Mouse (Mus musculus) left cerebral cortex, adult 8-10 months (tissue): ENCODE measurements around the gene Ruvbl1. TPM values are rescaled to one million over a fixed set of nuclear protein-coding genes. Genes with fewer than 3 reads are reported as not detected.
A peak's percentile ranks its signal among the peaks of the same experiment; 100 is the strongest.

Experiments
- DNase-seq, 2 experiments: peaks; one replicate each; pipeline ENCODE4 v3.0.0; 2022; ENCODE audit warnings: low spot score in 2 of 2
- total RNA-seq, 4 experiments: library from RNA; stranded (reverse); gene quantifications; 2 replicates each; pipeline ENCODE4 v1.2.4; 2022

The Ruvbl1 gene
- total RNA-seq, 4 experiments from 2014 or later: 36.1 to 41.9 (median 40.9) TPM

- DNase-seq: no peak
Observed at GRCm38 (mm10) chr6:88493712-88494111, 28.5 kb downstream of the Ruvbl1 start.

DNA sequence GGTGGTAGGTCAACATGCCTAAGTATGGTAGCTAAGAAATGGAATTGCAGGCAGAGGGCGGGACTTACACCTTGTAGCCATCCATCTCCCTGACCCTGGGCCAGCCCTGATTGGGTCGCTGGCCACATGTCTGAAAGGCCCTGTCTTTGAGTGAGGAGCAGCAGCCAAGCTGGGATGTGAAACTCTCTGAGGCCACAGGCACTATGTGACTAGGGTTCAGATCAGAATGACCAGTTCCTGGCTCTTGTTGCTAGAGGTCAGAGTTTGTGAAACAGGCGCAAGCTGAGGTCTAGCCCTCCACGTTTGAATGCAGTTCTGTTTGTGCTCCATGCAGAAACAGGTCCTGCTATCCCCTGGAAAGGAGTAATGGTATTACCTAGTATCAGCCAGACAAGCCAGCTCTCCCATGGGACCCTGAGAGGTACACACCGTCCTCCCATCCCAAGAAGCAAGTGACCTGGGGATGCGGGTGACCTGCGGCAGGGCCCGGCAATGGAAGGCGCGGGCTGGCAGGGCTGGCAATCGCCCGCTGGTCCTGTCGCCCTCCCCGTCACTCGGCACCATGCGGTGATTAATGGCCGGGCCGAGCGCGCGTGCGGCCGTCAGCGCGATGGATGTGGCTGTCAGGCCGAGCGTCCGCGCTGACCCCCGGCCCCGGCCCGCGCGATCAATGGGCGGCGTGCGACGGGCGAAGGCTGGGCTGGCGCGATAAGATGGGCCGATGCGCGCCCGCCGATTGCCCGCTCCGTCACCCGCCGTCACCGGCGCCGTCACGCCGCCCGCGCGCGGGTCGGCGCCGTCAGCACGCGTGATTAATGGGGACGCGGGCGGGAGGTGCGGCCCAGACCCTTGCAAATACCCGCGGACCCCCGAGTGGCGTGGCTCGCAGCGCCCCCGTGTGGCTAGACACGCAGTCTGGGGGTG, 34.5 kb downstream of the Ruvbl1 start:
- DNase-seq: peak in 1 of 2 experiments; percentile 56

DNA sequence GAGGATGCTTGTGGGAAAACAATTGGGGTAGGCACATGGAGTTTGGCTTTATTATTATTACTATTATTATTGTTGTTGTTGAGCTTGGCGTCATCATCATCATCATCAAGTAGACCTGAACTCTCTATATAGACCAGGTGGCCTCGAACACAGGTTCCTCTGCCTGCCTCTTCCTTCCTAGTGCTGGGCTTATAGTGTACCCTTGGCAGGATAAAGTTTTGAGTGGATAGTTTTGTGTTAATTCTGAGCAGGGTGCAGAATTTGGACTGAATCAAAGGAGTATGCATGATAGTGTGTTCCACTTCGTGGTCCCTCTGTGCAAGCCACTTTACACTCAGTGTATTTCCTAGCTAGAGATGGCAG, 35.2 kb downstream of the Ruvbl1 start:
- no peak for DNase-seq

- no peak for DNase-seq
Observed at GRCm38 (mm10) chr6:88502030-88502970, 37.1 kb downstream of the Ruvbl1 start.

DNA sequence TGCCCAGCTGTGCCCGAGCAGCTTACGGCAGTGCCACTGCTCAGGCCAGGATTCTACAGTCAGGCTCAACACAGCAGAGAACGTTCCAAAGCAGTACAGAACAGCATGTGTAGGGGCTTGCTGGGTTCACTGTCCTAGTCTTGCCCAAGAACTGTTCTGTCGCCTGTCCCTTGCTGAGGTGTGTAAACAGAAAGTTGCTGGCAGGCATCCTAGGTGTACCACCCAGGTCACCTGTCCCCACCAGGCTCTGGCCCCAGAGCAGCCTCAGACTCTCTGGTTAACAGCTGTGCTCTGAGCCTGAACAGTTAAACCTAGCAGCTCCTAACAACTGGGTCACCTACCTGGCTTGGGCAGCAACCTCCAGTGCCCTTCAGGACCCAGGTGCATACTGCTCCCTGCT, 37.8 kb downstream of the Ruvbl1 start:
- no peak for DNase-seq

- no peak for DNase-seq
Observed at GRCm38 (mm10) chr6:88513984-88514383, 48.8 kb downstream of the Ruvbl1 start.

DNA sequence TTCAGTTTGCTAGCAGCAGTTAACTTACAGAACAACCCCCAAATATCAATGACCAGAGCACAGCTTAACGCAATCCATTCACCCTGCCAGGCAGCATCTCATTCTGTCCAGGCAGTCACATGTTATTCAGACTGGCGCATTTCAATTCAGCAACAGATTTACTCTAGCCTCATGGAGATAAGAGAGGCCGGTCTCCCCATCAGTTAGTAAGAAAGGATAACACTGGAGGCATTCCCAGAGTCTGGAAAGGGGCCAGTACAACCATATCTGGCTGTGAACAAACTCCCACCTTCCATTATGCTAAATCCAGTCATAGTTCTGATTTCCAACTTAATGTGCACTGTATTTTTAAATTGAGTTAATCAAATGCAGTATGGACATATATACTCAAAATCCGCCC, 49.3 kb downstream of the Ruvbl1 start:
- DNase-seq: no peak

DNA sequence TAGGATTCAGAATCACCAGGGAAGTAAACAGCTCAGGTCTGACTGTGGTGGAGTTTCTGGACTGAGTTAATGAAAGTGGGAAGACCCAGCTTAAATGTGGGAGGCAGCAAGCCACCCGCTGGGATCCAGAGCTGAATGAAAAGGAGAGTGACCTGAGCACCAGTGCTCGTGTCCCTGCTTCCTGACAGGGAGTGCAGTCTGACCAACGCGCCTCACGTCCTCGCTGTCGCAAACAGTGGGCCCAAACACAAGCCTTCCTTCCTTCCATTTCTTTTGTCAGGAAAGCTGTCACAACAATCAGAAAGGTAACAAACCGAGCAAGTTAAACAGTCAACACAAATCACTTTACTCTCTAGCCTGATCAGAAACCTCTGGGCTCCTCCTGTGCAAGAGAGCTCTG, 50.8 kb downstream of the Ruvbl1 start:
- DNase-seq: no peak

DNA sequence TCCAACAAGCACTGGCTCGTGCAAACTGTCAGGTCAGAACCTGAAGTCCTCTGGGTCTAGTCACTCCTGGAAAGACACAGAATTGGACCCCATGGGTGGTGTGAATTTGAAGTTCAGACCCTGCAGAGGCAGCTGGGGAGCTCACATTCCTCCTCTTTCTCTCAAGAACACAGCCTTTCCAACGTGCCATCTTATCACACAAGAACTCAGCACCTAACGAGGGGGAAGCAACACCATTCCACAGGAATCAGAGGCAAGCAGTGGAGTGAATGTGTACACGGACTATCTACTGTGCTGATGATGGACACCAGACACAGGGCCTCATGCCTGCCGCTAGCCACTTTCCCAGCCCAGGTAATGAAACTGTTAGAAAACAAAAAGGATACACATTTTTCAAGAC, 51.5 kb downstream of the Ruvbl1 start:
- no peak for DNase-seq

DNA sequence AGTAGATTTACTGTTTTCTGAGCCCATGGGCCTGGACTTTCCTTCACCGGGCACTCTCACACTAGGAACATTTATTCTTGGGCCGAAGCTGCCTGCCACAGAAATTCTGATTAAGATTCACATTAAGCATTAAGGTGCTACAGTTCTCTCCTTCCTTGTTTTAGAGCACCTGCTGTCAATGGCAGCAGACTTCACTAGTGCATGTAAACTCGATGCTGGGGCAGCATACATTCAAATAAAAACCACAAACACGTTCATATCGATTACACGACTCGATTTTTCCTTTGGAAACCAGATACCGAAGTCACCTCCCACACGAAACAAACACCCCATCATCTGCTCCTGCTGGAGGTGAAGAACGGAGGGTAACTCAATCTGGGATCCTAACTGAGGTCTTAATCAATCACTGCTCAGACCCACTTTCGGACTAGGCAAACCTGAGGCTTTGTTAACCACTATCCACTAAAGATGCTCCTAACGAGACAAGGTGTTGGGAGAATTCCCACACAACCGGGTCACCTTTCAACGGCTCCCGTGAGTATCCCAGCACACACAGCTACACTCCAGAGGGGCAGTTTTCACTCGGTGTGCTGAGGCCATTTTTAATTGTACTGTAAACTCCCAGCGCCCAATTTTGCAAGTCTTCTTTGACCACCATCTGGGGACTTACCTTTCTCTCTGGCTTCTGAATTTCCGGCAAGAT, 52.6 kb downstream of the Ruvbl1 start:
- DNase-seq: no peak

DNA sequence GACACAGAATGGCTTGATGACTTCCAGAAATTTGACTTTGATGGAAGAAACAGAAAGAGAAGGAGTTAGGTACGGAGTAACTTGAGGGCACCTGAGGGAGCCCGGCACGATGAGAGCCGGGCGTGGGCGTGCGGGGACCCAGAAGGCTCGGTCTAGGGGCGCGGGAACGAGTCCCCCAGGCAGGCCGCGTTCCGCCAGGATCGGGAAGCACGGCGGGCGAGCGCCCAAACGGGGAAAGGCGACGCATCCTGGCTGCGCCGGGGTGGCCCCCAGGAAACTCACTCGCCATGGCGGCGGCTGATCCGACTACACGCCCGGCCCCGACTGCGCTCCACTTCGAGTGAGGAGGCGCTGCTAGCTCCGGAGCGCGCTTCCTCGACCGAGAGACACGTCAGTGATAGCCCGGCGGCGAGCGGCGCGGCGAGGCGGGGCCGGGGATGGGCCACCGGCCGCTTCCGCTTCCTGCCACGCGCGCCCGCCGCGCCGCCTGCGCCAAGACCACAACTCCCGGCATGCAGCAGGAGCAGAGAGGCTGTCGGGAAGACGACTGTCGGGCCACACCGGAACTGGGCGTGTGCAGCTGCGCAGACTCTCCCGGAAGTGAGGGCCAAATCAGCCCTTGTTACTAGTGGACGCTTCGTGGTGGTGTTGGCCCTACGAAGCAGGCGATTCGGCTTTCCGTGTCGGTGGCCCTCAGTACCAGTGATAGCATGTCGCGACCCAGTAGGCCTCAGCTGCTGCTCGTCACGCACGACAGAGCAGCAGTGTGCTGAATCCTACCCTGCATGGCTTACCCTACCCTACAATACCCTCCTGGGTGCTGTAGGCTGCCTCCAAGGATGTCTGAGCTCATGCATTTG, 53.4 kb downstream of the Ruvbl1 start, which contains the start of gene Sec61a1:
Gene Sec61a1, minus strand, starts transcription at position 502 of the 860 bp plus-strand sequence.
- peak; percentile 81 to 96 for DNase-seq

GRCm38 (mm10) chr6:88521821-88522220, 56.6 kb downstream of the Ruvbl1 start:
- DNase-seq: peak in 1 of 2 experiments; percentile 81

DNA sequence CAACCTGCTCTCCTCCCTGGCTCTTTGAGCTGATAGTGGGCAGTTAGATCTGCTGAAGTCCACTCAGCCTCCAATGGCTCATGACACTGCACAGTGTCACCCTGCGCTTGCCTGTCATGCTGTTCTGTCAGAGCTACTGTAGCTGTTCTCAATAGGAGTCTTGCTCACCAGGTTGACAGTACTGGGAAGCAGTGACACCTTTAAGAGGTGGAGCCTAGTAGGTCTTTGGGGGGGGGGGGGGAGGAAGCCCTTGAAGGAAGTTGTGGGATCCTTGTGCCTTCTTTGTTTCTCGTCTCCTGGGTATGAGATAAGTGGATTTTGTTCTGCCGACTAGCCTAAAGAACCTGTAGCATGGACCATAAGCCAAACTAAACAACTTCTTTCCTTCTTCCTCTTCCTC, 57.4 kb downstream of the Ruvbl1 start:
- DNase-seq: no peak

DNA sequence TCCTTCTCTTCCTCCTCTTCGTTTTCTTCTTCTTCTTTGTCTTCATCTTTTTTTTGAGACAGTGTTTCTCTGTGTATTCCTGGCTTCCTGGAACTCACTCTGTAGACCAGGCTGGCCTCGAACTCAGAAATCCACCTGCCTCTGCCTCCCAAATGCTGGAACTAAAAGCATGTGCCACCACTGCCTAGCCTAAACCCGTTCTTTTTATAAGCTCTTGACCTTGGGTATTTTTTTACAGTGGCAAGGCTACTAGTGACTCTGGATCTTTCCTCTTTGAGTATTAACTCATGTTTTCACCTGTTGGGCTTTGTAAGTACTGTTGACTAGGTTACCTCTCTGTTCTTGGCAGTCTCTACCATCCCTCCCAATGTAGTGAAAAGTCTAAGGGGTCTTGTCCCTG, 57.8 kb downstream of the Ruvbl1 start:
- DNase-seq: no peak

GRCm38 (mm10) chr6:88523451-88523850, 58.2 kb downstream of the Ruvbl1 start:
- no peak for DNase-seq

DNA sequence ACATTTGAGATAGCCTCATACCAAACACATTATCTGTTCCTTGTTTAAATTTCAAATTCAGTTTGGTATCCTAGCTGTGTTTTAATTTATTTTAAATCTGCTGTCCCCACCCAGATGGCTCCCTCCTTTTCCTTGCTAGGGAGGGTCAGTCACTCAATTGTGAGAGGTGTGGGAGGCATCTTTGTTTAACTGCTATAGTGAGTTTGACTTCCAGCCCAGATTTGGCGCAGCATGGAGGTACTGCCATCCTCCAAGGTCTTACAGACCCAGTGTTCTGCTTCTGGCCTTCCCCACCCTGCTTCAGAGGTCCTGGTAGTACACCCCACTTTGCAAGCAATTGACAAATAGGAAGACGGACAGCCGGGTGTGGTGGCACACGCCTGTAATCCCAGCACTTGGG, 58.8 kb downstream of the Ruvbl1 start:
- no peak for DNase-seq

- no peak for DNase-seq
Observed at GRCm38 (mm10) chr6:88530306-88530705, 65.1 kb downstream of the Ruvbl1 start.

GRCm38 (mm10) chr6:88540093-88540755, 75.0 kb downstream of the Ruvbl1 start:
- DNase-seq: no peak

DNA sequence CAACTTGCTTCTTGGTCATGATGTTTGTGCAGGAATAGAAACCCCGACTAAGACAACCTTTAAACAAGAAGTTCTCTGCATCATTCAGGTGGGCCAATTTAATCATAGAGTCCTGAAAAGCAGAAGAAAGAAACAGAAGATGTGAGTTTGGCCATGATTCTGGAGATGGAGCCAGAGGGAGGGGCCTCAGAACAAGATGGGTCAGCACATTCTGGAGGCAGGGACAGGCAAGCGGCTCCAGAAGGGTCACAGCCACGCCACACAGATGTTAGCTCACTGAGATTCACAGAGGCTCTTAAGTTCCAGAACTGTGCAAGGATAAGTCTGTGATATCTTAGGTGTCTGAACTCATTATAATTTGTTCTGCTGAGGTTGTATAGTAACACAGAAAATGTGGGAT, 79.0 kb downstream of the Ruvbl1 start:
- no peak for DNase-seq
